Mouse (Mus musculus): ENCODE measurements around the gene Duxbl3. TPM values are rescaled to one million over a fixed set of nuclear protein-coding genes. Genes with fewer than 3 reads are reported as not detected.

The Duxbl3 gene
- polyA plus RNA-seq, 1 experiment: 0.28 TPM

GRCm38 (mm10) chr14:26303111-26303510 lies 45.3 kb downstream of the Duxbl3 start:
- DNase-seq: peak; percentile 10 to 25
- no peak overlapping the region for H3K4me3 ChIP-seq (replicated peaks; ENCODE audit: insufficient read depth, low read depth, low read length)
- WGBS: 31% methylated on average over 2 of the region's 2 CpGs
- no peaks in the 10 kb centered on the region; the same call in 1 of the 2 replicates for H3K27me3 ChIP-seq (ENCODE audit: control insufficient read depth, insufficient read depth, low read length)
- TF ChIP-seq POLR2A (IDR thresholded peaks at IDR 0.05; ENCODE audit: borderline replicate concordance, insufficient read depth, low read length) (no peak), CTCF (IDR thresholded peaks at IDR 0.05; ENCODE audit: borderline replicate concordance, insufficient read depth, low read depth, low read length) (peak; percentile 37; the same call in 1 of the 2 replicates)
- H3K27ac ChIP-seq (ENCODE audit: insufficient read depth, low read length): no peak overlapping the region
- H3K4me1 ChIP-seq (ENCODE audit: control insufficient read depth, insufficient read depth, low read length): no peaks in the 10 kb centered on the region

- DNase-seq: no peak
Observed at GRCm38 (mm10) chr14:26306032-26306431, 48.3 kb downstream of the Duxbl3 start.

GRCm38 (mm10) chr14:26308813-26309212 lies 51.1 kb downstream of the Duxbl3 start:
- no peaks in the 10 kb centered on the region; the same call in 1 of the 2 replicates for H3K27me3 ChIP-seq (ENCODE audit: control insufficient read depth, insufficient read depth, low read length)
- 77% methylated on average over 6 of the region's 6 CpGs for WGBS
- no peak for DNase-seq
- H3K4me3 ChIP-seq (replicated peaks; ENCODE audit: insufficient read depth, low read depth, low read length): no peak overlapping the region
- no peak overlapping the region for H3K27ac ChIP-seq (ENCODE audit: insufficient read depth, low read length)
- H3K4me1 ChIP-seq (ENCODE audit: control insufficient read depth, insufficient read depth, low read length): no peaks in the 10 kb centered on the region
- TF ChIP-seq POLR2A (IDR thresholded peaks at IDR 0.05; ENCODE audit: borderline replicate concordance, insufficient read depth, low read length): no peak
- TF ChIP-seq CTCF (IDR thresholded peaks at IDR 0.05; ENCODE audit: borderline replicate concordance, insufficient read depth, low read depth, low read length): no peak

More at GRCm38 (mm10) chr14:26306032-26306431, 48.3 kb downstream of the Duxbl3 start:
- TF ChIP-seq CTCF (IDR thresholded peaks at IDR 0.05; ENCODE audit: borderline replicate concordance, insufficient read depth, low read depth, low read length): peak; percentile 24; the same call in 1 of the 2 replicates
- no peak for TF ChIP-seq POLR2A (IDR thresholded peaks at IDR 0.05; ENCODE audit: borderline replicate concordance, insufficient read depth, low read length)
- H3K4me3 ChIP-seq (replicated peaks; ENCODE audit: insufficient read depth, low read depth, low read length): no peak overlapping the region
- H3K27ac ChIP-seq (ENCODE audit: insufficient read depth, low read length): no peak overlapping the region
- 27% methylated on average over 2 of the region's 2 CpGs for whole genome bisulfite sequencing
- H3K27me3 ChIP-seq (ENCODE audit: control insufficient read depth, insufficient read depth, low read length): no peaks in the 10 kb centered on the region; the same call in 1 of the 2 replicates
- H3K4me1 ChIP-seq (ENCODE audit: control insufficient read depth, insufficient read depth, low read length): no peaks in the 10 kb centered on the region

- DNase-seq: no peak
- H3K27me3 ChIP-seq (ENCODE audit: control insufficient read depth, insufficient read depth, low read length): no peaks in the 10 kb centered on the region; the same call in 1 of the 2 replicates
- H3K4me3 ChIP-seq (replicated peaks; ENCODE audit: insufficient read depth, low read depth, low read length): no peak overlapping the region
- no peak overlapping the region for H3K27ac ChIP-seq (ENCODE audit: insufficient read depth, low read length)
- 58% methylated on average over 1 of the region's 1 CpGs for WGBS
- H3K4me1 ChIP-seq (ENCODE audit: control insufficient read depth, insufficient read depth, low read length): no peaks in the 10 kb centered on the region
- TF ChIP-seq CTCF (IDR thresholded peaks at IDR 0.05; ENCODE audit: borderline replicate concordance, insufficient read depth, low read depth, low read length): no peak
- no peak for TF ChIP-seq POLR2A (IDR thresholded peaks at IDR 0.05; ENCODE audit: borderline replicate concordance, insufficient read depth, low read length)
Observed at GRCm38 (mm10) chr14:26309511-26309910, 51.7 kb downstream of the Duxbl3 start.

GRCm38 (mm10) chr14:26316246-26316730 lies 58.5 kb downstream of the Duxbl3 start:
- WGBS: 70% methylated on average over 3 of the region's 3 CpGs
- Histone ChIP-seq H3K27me3 (ENCODE audit: control insufficient read depth, insufficient read depth, low read length) (no peaks in the 10 kb centered on the region), H3K4me3 (replicated peaks; ENCODE audit: insufficient read depth, low read depth, low read length) (no peak overlapping the region), H3K4me1 (ENCODE audit: control insufficient read depth, insufficient read depth, low read length) (no peaks in the 10 kb centered on the region), H3K27ac (ENCODE audit: insufficient read depth, low read length) (no peak overlapping the region)
- no peak for DNase-seq
- TF ChIP-seq CTCF (IDR thresholded peaks at IDR 0.05; ENCODE audit: borderline replicate concordance, insufficient read depth, low read depth, low read length) (no peak), POLR2A (IDR thresholded peaks at IDR 0.05; ENCODE audit: borderline replicate concordance, insufficient read depth, low read length) (no peak)

Other genes starting within 250 kb of the Duxbl3 start
- gene Gm9780, start 215.3 kb upstream of the Duxbl3 start, polyA plus RNA-seq (2012; rRNA removed): 1.5 and 5.1 TPM in 2 replicates
- gene Tmem254c, start 190.6 kb upstream of the Duxbl3 start, polyA plus RNA-seq (2012; rRNA removed): 0.13 and 3.7 TPM in 2 replicates
- not detected in 2 replicates for gene Cphx2, start 176.4 kb upstream of the Duxbl3 start, polyA plus RNA-seq (2012; rRNA removed)
- gene Cphx3, start 175.7 kb upstream of the Duxbl3 start, polyA plus RNA-seq (2012; rRNA removed): not detected in 2 replicates
- gene Duxbl2, start 139.6 kb upstream of the Duxbl3 start, polyA plus RNA-seq (2012; rRNA removed): not detected in 2 replicates
- 2.3 and 3.7 TPM in 2 replicates for gene Plac9b, start 75.5 kb upstream of the Duxbl3 start, polyA plus RNA-seq (2012; rRNA removed)
- gene Tmem254b, start 50.9 kb upstream of the Duxbl3 start, polyA plus RNA-seq (2012; rRNA removed): 15.1 and 19.6 TPM in 2 replicates

Measured in cerebellum, adult 2 months (tissue).